Mouse (Mus musculus): ENCODE measurements around the gene Zbtb4.

GRCm38 (mm10) chr11:69777504-69778257, 12.0 kb downstream of the Zbtb4 start:
- TF ChIP-seq POLR2A (IDR thresholded peaks at IDR 0.05; ENCODE audit: low read depth, low read length) (no peak), CTCF (IDR thresholded peaks at IDR 0.05; ENCODE audit: extremely low read depth, insufficient read depth, insufficient read length, insufficient replicate concordance) (no peak)

Measured in spleen, adult 2 months (tissue).